Mouse (Mus musculus) kidney, embryonic 14.5 days (tissue): ENCODE measurements around the gene Robo1. TPM values are rescaled to one million over a fixed set of nuclear protein-coding genes. Genes with fewer than 3 reads are reported as not detected.

Source experiments
- ATAC-seq: fragments of 200-750 bp; cut with Nextera tagmentation; 2 replicates; pipeline ENCODE4 v1.8.0; 2017; ENCODE audit warnings: moderate number of reproducible peaks, mild to moderate bottlenecking, moderate TSS enrichment, moderate library complexity; ENCODE audit not compliant: low FRiP score, low TSS enrichment
- H3K27ac ChIP-seq: fragments of 300-500 bp; sonication (generic); 2 replicates; pipeline ENCODE4 v1.5.1; 2014; ENCODE audit warnings: low read depth, mild to moderate bottlenecking, low read length, moderate library complexity, mixed read lengths
- H3K27me3 ChIP-seq: fragments of 300-500 bp; sonication (generic); 2 replicates; pipeline ENCODE4 v1.6.1; 2014; ENCODE audit warnings: mild to moderate bottlenecking, low read length; ENCODE audit not compliant: control insufficient read depth, insufficient read depth
- H3K36me3 ChIP-seq: fragments of 300-500 bp; sonication (generic); 2 replicates; pipeline ENCODE4 v1.6.1; 2014; ENCODE audit warnings: low read length, mixed read lengths; ENCODE audit not compliant: control insufficient read depth, insufficient read depth
- H3K4me1 ChIP-seq: fragments of 300-500 bp; sonication (generic); 2 replicates; pipeline ENCODE4 v1.6.1; 2014; ENCODE audit warnings: low read length, mixed read lengths; ENCODE audit not compliant: control insufficient read depth, insufficient read depth
- H3K4me2 ChIP-seq: fragments of 300-500 bp; sonication (generic); replicated peaks from 2 replicates; pipeline ENCODE4 v1.6.1; 2014; ENCODE audit warnings: low read depth, mild to moderate bottlenecking, low read length
- H3K4me3 ChIP-seq: fragments of 300-500 bp; sonication (generic); 2 replicates; pipeline ENCODE4 v1.5.1; 2014; ENCODE audit warnings: mild to moderate bottlenecking, low read length
- H3K9ac ChIP-seq: fragments of 300-500 bp; sonication (generic); 2 replicates; pipeline ENCODE4 v1.6.1; 2014; ENCODE audit warnings: low read depth, mild to moderate bottlenecking, low read length, moderate library complexity
- H3K9me3 ChIP-seq: fragments of 300-500 bp; sonication (generic); 2 replicates; pipeline ENCODE4 v1.6.1; 2016; ENCODE audit warnings: low read length; ENCODE audit not compliant: control insufficient read depth
- WGBS: fragments of 180-500 bp; shearing (Covaris S2); extraction: QIAGEN DNeasy Blood & Tissue Kit; methylation state at CpG from one replicate; pipeline ENCODE4 v1.1.7; 2014; 5-methylcytosine and 5-hydroxymethylcytosine counted together
- polyA plus RNA-seq: library from polyadenylated mRNA; unstranded; fragments of >200 nt; fragmentation: Nextera tagmentation; extraction: Ambion mirVana; gene quantifications from 2 replicates; pipeline ENCODE4 v1.2.1, GENCODE M21; 2014

Robo1 gene
- polyA plus RNA-seq, 1 experiment from 2014 or later, result 38.7 TPM

DNA sequence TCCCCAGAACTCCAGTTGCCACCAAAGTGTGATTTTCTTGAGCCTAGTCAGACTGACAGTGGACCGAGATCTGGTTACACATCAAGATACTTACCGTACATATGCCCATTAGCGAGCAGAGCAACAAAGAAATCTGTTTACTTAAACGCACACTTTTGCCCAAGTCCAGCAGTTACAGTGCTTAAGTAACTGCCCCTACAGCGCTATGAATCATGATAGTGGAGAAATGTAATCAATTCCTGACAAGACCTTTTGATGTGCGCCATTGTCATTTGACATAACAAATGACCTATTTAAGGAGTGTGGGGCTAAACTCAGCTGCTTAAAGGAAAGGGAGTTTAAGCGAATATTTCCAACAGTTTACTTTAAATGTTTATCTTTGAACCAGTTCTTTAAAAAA lies 104.8 kb downstream of the Robo1 start:
- Histone ChIP-seq H3K4me2 (no peak overlapping the region; the same call in 1 of the 2 replicates), H3K36me3 (no peaks in the 10 kb centered on the region), H3K9me3 (no peaks in the 10 kb centered on the region), H3K9ac (no peak overlapping the region), H3K4me1 (peaks cover 3% of the 10 kb centered on the region; the same call in 1 of the 2 replicates), H3K27ac (no peak overlapping the region), H3K27me3 (no peaks in the 10 kb centered on the region), H3K4me3 (no peak overlapping the region)
- WGBS, result 22% methylated on average over 7 of the region's 7 CpGs
- no peak; the same call in 1 of the 2 replicates for ATAC-seq

DNA sequence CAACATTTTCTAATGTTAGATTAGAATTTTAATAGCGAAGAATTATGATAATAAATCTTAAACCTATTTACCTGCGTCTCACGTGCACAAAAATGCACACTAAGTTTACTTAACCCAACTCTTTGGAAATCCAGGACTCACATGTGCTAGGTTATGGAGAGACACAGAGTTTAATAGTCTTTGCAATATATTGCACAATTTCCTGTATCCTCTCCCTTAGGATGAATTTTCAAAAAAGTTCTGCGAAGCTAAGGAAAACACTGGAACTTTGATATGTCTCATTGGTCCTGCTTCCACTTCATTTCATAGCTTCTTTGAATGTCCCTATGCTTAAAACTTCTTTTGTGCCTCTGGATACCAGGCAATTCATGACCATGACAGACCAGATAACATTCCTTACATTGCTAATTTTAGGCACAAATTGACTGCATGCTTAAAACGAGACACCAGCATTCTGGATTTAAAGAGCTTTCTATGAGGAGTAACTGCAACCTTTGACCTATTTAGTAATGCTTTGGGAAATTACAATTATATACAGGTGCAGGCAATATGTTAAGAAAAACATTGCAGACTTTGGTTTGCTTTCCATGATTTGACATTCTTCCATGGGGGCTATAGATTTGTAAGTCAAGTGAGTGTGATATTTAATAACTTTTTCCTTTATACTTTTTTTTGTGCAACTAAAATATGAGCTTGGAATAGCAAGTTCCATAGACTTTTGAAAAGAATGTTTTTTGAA lies 111.4 kb downstream of the Robo1 start:
- Histone ChIP-seq H3K4me3 (no peak overlapping the region), H3K4me1 (no peaks in the 10 kb centered on the region), H3K27ac (no peak overlapping the region), H3K4me2 (no peak overlapping the region), H3K27me3 (no peaks in the 10 kb centered on the region), H3K9me3 (no peaks in the 10 kb centered on the region), H3K9ac (no peak overlapping the region), H3K36me3 (no peaks in the 10 kb centered on the region)
- no peak for ATAC-seq
- 69% methylated on average over 5 of the region's 5 CpGs for WGBS

DNA sequence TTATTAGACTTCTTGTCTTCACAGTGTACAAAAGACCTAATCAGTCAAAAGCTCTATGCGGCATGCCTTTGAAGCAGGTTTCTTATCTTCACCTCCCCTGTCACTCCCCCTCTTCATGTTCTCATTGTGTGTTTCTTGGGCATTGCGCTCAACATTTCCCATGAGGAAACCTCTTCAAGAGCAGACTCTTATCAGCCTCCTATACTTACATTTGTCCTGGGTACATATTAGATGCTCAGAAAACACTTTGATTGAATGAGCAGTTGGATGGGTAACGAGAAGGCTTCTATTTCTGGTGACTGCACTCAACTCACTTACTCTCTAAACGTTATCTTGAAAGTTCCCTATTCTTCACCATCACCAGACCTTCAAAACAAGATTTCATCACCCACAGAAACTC lies 114.3 kb downstream of the Robo1 start:
- Histone ChIP-seq H3K9me3 (no peaks in the 10 kb centered on the region), H3K27ac (no peak overlapping the region), H3K36me3 (no peaks in the 10 kb centered on the region), H3K9ac (no peak overlapping the region), H3K4me1 (no peaks in the 10 kb centered on the region), H3K4me3 (no peak overlapping the region), H3K27me3 (no peaks in the 10 kb centered on the region), H3K4me2 (no peak overlapping the region)
- 85% methylated on average over 4 of the region's 4 CpGs for WGBS
- ATAC-seq, result no peak

DNA sequence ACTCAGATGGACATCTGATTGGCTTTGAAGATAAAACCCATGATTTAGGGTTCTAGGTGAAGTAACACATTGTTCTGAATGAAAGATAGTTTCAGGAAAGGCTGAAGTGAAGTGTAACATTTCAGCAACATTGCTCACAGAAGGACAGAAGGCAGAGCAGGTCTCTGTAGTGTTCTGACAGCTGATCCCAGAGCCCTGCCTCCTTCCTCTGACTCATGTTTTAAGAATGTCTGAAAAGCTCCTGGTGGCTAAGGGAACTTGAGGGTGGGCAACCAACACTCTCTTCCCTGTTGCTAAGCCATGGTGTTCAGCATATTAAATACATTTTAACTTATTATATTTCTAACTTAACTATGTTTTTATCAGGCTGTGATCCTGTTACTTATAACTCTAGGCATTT lies 126.3 kb downstream of the Robo1 start:
- ATAC-seq, result no peak
- no peaks in the 10 kb centered on the region for H3K9me3 ChIP-seq

DNA sequence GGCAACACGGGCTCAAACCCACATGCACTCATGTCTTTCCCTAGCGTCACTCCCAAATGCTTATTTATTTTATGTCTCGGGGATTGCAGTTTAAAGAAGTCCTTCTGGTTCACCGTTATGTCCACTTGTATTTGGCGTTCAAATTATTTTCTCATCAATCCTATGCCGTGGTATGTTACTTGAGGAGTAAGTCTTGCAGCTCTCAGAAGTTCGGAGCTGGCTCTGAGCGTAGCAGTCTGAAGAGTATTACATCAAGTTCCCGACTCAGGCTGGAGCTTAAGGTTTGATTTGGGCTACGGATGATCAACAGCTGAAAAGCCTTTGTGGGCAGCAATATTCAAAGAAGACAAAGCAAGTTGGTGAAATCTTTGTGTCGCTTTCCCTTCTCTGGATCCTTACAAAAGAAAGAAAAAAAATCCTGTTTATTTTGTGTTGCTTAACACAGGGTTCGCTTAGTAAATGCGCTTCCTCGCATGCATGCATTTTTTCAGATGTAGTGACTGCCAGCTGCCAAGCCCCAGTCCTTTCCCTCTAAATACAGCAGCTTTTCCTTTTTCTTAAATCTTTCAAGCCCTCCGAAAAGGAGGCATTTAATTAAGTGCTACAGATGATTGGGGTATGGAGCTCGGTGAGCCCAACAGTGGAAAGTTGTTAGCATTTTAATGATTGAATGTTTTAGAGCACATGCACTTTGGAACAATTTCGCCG lies 136.5 kb downstream of the Robo1 start:
- H3K4me2 ChIP-seq, result no peak overlapping the region
- no peaks in the 10 kb centered on the region for H3K4me1 ChIP-seq
- no peaks in the 10 kb centered on the region for H3K9me3 ChIP-seq
- H3K4me3 ChIP-seq, result no peak overlapping the region
- no peaks in the 10 kb centered on the region for H3K36me3 ChIP-seq
- no peak for ATAC-seq
- H3K9ac ChIP-seq, result no peak overlapping the region
- no peak overlapping the region for H3K27ac ChIP-seq
- 69% methylated on average over 18 of the region's 18 CpGs for WGBS
- no peaks in the 10 kb centered on the region for H3K27me3 ChIP-seq

More for the DNA sequence above, 126.3 kb downstream of the Robo1 start:
- no peak overlapping the region for H3K4me2 ChIP-seq
- H3K36me3 ChIP-seq, result no peaks in the 10 kb centered on the region
- H3K4me1 ChIP-seq, result no peaks in the 10 kb centered on the region
- no peaks in the 10 kb centered on the region for H3K27me3 ChIP-seq
- H3K9ac ChIP-seq, result no peak overlapping the region
- H3K4me3 ChIP-seq, result no peak overlapping the region
- H3K27ac ChIP-seq, result no peak overlapping the region

DNA sequence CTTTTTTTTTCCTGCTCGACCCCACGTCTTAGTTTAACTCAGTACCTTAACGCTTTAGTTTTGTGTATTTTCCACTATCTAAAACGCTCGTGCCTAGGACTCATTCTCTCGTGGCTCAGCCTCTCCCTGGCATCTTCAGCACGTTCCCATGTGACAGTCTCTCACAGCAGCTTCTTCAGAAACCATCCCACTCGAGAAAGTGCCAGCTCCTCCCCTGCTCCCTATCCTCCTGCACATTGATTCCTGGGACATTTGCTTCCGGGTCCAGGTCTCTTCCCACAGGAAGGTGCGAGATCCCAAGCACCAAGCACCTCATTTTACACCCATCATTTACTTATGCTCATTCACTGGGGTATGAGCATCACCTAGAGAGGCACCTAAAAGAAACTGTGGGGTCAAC lies 150.0 kb downstream of the Robo1 start:
- Histone ChIP-seq H3K36me3 (no peaks in the 10 kb centered on the region), H3K27ac (no peak overlapping the region), H3K4me3 (no peak overlapping the region), H3K9ac (no peak overlapping the region), H3K9me3 (no peaks in the 10 kb centered on the region), H3K27me3 (no peaks in the 10 kb centered on the region), H3K4me2 (no peak overlapping the region), H3K4me1 (no peaks in the 10 kb centered on the region)
- 43% methylated on average over 10 of the region's 10 CpGs for WGBS
- no peak for ATAC-seq

DNA sequence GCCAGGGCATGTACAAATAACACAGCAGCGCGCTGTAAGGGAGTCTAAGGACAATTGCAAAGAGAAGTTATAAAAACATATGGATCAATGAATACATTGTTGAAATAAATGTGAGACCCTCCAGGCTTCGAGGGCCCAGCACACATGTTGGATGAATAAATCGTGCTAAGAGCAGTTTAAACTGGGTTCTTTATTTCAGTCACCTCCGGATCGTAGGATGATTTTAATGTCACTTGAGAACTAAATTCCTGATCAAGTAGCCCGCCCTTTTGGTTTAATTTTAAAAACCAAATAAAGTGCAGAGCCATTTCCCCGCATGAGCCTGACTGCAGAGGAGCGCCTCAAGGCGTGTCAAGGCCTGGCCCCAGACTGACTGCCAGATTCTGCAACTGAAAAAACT lies 150.5 kb downstream of the Robo1 start:
- H3K9me3 ChIP-seq, result no peaks in the 10 kb centered on the region
- no peak overlapping the region for H3K27ac ChIP-seq
- ATAC-seq, result no peak
- WGBS, result 53% methylated on average over 10 of the region's 10 CpGs
- H3K36me3 ChIP-seq, result no peaks in the 10 kb centered on the region
- no peaks in the 10 kb centered on the region for H3K27me3 ChIP-seq
- H3K4me1 ChIP-seq, result no peaks in the 10 kb centered on the region
- H3K9ac ChIP-seq, result no peak overlapping the region
- no peak overlapping the region for H3K4me3 ChIP-seq
- H3K4me2 ChIP-seq, result no peak overlapping the region

DNA sequence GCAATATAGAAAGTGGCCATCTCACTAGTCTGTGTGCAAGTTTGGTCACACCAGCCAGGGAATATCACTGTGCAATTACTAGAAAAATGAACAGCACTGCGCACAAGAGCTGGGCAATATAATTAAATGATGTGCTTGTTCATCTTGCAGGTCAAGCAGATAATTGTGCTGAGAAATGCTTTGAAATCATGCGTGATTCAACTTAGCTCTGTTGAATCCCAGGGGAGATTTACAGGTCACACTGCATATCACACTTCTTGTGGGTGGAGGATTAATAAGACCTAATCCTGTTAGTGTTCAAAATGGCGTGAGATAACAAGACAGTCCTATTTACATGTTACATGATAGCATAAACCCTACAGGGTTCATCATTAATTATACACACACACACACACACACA lies 157.6 kb downstream of the Robo1 start:
- H3K4me2 ChIP-seq, result no peak overlapping the region
- H3K9me3 ChIP-seq, result no peaks in the 10 kb centered on the region
- 0 out of 2 replicates have a peak, but pooled peaks cover 3% of the 10 kb centered on the region for H3K4me1 ChIP-seq
- WGBS, result 90% methylated on average over 3 of the region's 3 CpGs
- H3K9ac ChIP-seq, result no peak overlapping the region
- H3K27me3 ChIP-seq, result no peaks in the 10 kb centered on the region
- no peak overlapping the region for H3K27ac ChIP-seq
- no peaks in the 10 kb centered on the region for H3K36me3 ChIP-seq
- no peak overlapping the region for H3K4me3 ChIP-seq
- ATAC-seq, result no peak

DNA sequence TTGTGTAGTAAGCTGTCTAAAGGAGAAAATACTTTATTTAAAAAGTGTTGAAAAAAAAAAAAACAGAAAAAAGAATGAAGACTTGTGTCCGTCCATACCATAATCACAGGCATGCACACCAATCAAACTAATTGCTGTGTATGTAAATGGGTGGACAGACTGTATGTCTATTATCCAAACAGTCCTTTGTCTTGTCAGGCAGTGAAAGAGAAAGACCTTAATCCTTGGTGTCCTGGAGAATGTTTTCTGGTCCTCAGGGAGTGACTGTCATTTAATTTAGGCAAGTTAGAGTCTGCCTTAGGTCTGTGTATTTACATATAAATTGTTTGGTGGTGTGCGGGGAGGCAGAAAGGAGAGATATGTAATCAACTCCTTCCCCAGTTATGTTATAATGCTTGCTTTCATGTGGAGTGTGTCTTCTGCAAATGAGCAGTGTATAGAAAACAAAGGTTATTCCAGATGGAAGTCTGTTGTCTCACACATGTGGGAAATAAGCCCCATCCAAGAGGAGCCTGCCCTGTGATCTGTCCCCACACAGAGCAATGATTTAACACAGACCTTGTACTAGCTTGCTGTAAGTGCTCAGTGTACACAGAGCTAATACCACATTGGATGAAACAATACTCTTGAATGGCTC lies 162.0 kb downstream of the Robo1 start:
- Histone ChIP-seq H3K9ac (no peak overlapping the region), H3K4me2 (no peak overlapping the region), H3K36me3 (no peaks in the 10 kb centered on the region), H3K4me1 (0 out of 2 replicates have a peak, but pooled peaks cover 3% of the 10 kb centered on the region), H3K4me3 (no peak overlapping the region), H3K27me3 (no peaks in the 10 kb centered on the region), H3K9me3 (no peaks in the 10 kb centered on the region), H3K27ac (no peak overlapping the region)
- no peak for ATAC-seq
- WGBS, result 73% methylated on average over 2 of the region's 2 CpGs
